8 mouse cellular contexts compared by ENCODE assay signal in the genomic region with DNA sequence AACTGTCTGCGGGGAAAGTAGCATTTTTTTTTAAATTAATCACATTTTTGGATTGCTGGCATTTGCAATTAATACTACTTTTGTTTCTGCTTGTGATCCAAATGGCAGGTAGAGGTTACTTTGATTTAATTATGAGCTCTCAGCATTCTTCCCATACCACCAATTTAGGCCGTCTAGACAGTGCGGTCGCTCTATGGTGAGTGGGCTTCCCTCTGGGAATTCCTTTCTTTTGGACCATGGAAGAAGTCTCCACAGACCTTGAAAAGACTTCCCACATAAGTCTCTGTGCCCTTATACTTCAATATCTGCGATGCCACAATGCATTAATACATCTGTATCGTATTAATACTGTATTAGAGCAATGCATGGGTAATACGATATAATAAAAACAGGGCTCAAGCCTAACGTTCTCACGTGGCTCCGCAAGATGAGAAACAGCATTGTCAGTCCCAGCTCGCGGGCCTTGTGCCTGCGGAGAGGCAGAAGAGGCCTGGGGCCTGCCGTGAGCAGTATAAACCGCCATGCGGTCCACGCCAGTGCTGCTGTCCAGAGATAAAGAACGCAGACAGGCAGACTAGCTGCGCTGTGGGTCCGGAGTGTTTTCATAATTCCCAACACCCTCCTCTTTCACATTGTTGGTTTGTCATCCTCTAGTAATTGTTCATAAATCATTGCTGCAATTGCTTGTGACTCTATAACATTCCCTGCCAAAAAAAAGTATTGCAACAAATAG.
A peak's percentile ranks its signal among the peaks of the same experiment; 100 is the strongest.
DNase-seq lines count a peak whose midpoint lies in the region; ATAC-seq and TF ChIP-seq lines count a peak whose summit lies in the region.

No protein-coding gene starts in this region.

- H3K27me3 ChIP-seq in embryonic facial prominence, embryonic 11.5 days (ENCODE audit: control insufficient read depth, insufficient read depth, low read length), result no peaks in the 10 kb centered on the region
- H3K27me3 ChIP-seq in heart, postnatal 0 days (ENCODE audit: control insufficient read depth, insufficient read depth, low read length), result no peaks in the 10 kb centered on the region
- H3K27me3 ChIP-seq in midbrain, postnatal 0 days (ENCODE audit: insufficient read depth, low read length), result no peaks in the 10 kb centered on the region
- no peaks in the 10 kb centered on the region for H3K27me3 ChIP-seq in hindbrain, embryonic 14.5 days (ENCODE audit: control insufficient read depth, insufficient read depth, low read length)

- H3K36me3 ChIP-seq in embryonic facial prominence, embryonic 11.5 days (replicated peaks; ENCODE audit: control insufficient read depth, insufficient read depth, low read depth, low read length), result no peaks in the 10 kb centered on the region
- H3K36me3 ChIP-seq in heart, postnatal 0 days (replicated peaks; ENCODE audit: control insufficient read depth, insufficient read depth, low read length), result no peaks in the 10 kb centered on the region
- no peaks in the 10 kb centered on the region for H3K36me3 ChIP-seq in midbrain, postnatal 0 days (ENCODE audit: insufficient read depth, low read length)
- no peaks in the 10 kb centered on the region for H3K36me3 ChIP-seq in hindbrain, embryonic 14.5 days (replicated peaks; ENCODE audit: control insufficient read depth, insufficient read depth)

- H3K27ac ChIP-seq in embryonic facial prominence, embryonic 11.5 days (replicated peaks; ENCODE audit: low read depth, low read length), result peak overlapping the region; percentile 81
- H3K27ac ChIP-seq in heart, postnatal 0 days (ENCODE audit: low read depth), result peak overlapping the region; percentile 57
- H3K27ac ChIP-seq in midbrain, postnatal 0 days (ENCODE audit: low read depth, low read length), result no peak overlapping the region
- no peak overlapping the region for H3K27ac ChIP-seq in hindbrain, embryonic 14.5 days

- H3K9me3 ChIP-seq in embryonic facial prominence, embryonic 11.5 days (replicated peaks; ENCODE audit: control insufficient read depth, low read length), result no peaks in the 10 kb centered on the region
- H3K9me3 ChIP-seq in heart, postnatal 0 days (replicated peaks; ENCODE audit: control insufficient read depth, low read length), result no peaks in the 10 kb centered on the region
- H3K9me3 ChIP-seq in midbrain, postnatal 0 days (ENCODE audit: low read length), result no peaks in the 10 kb centered on the region
- H3K9me3 ChIP-seq in hindbrain, embryonic 14.5 days (ENCODE audit: control insufficient read depth, low read length), result no peaks in the 10 kb centered on the region

- H3K4me2 ChIP-seq in embryonic facial prominence, embryonic 11.5 days (ENCODE audit: low read depth, low read length), result no peak overlapping the region
- no peak overlapping the region for H3K4me2 ChIP-seq in heart, postnatal 0 days (ENCODE audit: low read depth, low read length)
- no peak overlapping the region for H3K4me2 ChIP-seq in midbrain, postnatal 0 days (ENCODE audit: low read depth, low read length, poor library complexity, severe bottlenecking)
- no peak overlapping the region for H3K4me2 ChIP-seq in hindbrain, embryonic 14.5 days (replicated peaks)

- intact Hi-C loops in heart, postnatal 25 days (cut with DNase I), result no loop called here

- 0 out of 2 replicates have a peak overlapping the region, but pooled peaks have one; percentile 37 for H3K9ac ChIP-seq in embryonic facial prominence, embryonic 11.5 days (replicated peaks; ENCODE audit: low read length)
- no peak overlapping the region for H3K9ac ChIP-seq in heart, postnatal 0 days (replicated peaks; ENCODE audit: low read depth, low read length)
- H3K9ac ChIP-seq in midbrain, postnatal 0 days (replicated peaks; ENCODE audit: low read length, poor library complexity, severe bottlenecking), result no peak overlapping the region
- H3K9ac ChIP-seq in hindbrain, embryonic 14.5 days, result no peak overlapping the region

- ATAC-seq in embryonic facial prominence, embryonic 11.5 days (replicated peaks; ENCODE audit: insufficient number of reproducible peaks, low FRiP score, low TSS enrichment, low read depth), result peak; percentile 80
- no peak for ATAC-seq in heart, postnatal 0 days (ENCODE audit: insufficient read depth, low read depth)
- no peak for ATAC-seq in midbrain, postnatal 0 days (ENCODE audit: low FRiP score)
- no peak for ATAC-seq in hindbrain, embryonic 14.5 days (ENCODE audit: low FRiP score)

- TF ChIP-seq EP300 in heart, postnatal 0 days (IDR thresholded peaks at IDR 0.05; ENCODE audit: low read depth), result no peak

- no peak overlapping the region for H3K4me3 ChIP-seq in embryonic facial prominence, embryonic 11.5 days (ENCODE audit: low read depth, low read length)
- no peak overlapping the region for H3K4me3 ChIP-seq in heart, postnatal 0 days (ENCODE audit: low read depth, low read length)
- H3K4me3 ChIP-seq in midbrain, postnatal 0 days (ENCODE audit: low read depth, low read length), result no peak overlapping the region
- no peak overlapping the region for H3K4me3 ChIP-seq in hindbrain, embryonic 14.5 days (replicated peaks; ENCODE audit: low read length)

- no peak for TF ChIP-seq CTCF in heart, postnatal 0 days (IDR thresholded peaks at IDR 0.05; ENCODE audit: low read depth)
- no peak for TF ChIP-seq CTCF in midbrain, postnatal 0 days (IDR thresholded peaks at IDR 0.05)

- 54% methylated on average over 20 of the region's 20 CpGs for WGBS in embryonic facial prominence, embryonic 11.5 days
- WGBS in heart, postnatal 0 days, result 55% methylated on average over 20 of the region's 20 CpGs
- WGBS in midbrain, postnatal 0 days, result 86% methylated on average over 20 of the region's 20 CpGs
- WGBS in hindbrain, embryonic 14.5 days, result 74% methylated on average over 20 of the region's 20 CpGs

- H3K4me1 ChIP-seq in embryonic facial prominence, embryonic 11.5 days (ENCODE audit: control insufficient read depth, insufficient read depth, low read length), result no peaks in the 10 kb centered on the region
- H3K4me1 ChIP-seq in heart, postnatal 0 days (ENCODE audit: control insufficient read depth, insufficient read depth), result peaks cover 35% of the 10 kb centered on the region
- H3K4me1 ChIP-seq in midbrain, postnatal 0 days (ENCODE audit: insufficient read depth, low read length), result no peaks in the 10 kb centered on the region
- H3K4me1 ChIP-seq in hindbrain, embryonic 14.5 days (replicated peaks; ENCODE audit: control insufficient read depth, insufficient read depth, low read length), result peaks cover 10% of the 10 kb centered on the region; the same call in 1 of the 2 replicates

- peak; percentile 11 to 21 for DNase-seq in heart, adult 9 months (ENCODE audit: low spot score in 2 of 2)
- DNase-seq in heart, postnatal 25 days (ENCODE audit: low spot score), result no peak
- peak; percentile 72 for DNase-seq in embryonic facial prominence, embryonic 11.5 days (ENCODE audit: low spot score)
- DNase-seq in heart, postnatal 0 days (ENCODE audit: low spot score), result no peak
- peak; percentile 33 for DNase-seq in lung, postnatal 10 days
- no peak for DNase-seq in thymus, postnatal 14 days
- DNase-seq in midbrain, postnatal 0 days (ENCODE audit: low spot score), result no peak
- no peak for DNase-seq in hindbrain, embryonic 14.5 days (ENCODE audit: low spot score)

Comparison
In these comparisons a context has a peak if more than half of its experiments do, and no peak if none do; other contexts are left out.
1. DNase-seq: peak in heart, adult 9 months (2 of 2), embryonic facial prominence, embryonic 11.5 days (single experiment) and lung, postnatal 10 days (single experiment); none in heart, postnatal 25 days (single experiment), heart, postnatal 0 days (single experiment), thymus, postnatal 14 days (single experiment), midbrain, postnatal 0 days (single experiment) and hindbrain, embryonic 14.5 days (single experiment).
2. H3K27ac ChIP-seq: peak in embryonic facial prominence, embryonic 11.5 days (single experiment) and heart, postnatal 0 days (single experiment); none in midbrain, postnatal 0 days (single experiment) and hindbrain, embryonic 14.5 days (single experiment).